Mouse (Mus musculus) CD8-positive naive resting alpha-beta T cell, adult 2 months (primary cell): ENCODE measurements around the gene Tex12.

Experiments used
- DNase-seq, 2 experiments: peaks; one replicate each; pipeline ENCODE4 v3.0.0; 2022; ENCODE audit warnings: low read depth in 2 of 2, low spot score in 2 of 2

The Tex12 gene

GRCm38 (mm10) chr9:50561145-50561917 is at the start of gene Tex12:
Gene Tex12 (minus strand): TSS chr9:50561325.
- DNase-seq = no peak

DNA sequence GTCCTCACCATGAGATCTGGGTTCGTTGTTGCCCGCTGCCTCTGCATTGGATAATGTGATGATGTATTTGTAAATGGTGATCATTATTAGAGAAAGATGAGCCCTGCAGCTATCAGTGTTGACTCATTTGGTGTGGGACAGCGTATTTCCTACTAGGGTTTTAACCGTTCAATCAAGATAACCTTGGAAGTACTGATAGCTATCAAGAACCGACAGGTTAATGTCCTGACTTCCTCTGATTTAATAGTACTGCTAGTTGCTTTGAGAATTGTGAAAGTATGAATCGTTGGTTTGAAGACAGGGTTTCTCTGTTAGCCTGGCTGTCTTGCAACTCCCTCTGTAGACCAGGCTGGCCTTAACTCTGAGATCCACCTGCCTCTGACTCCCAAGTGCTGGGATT is 43.2 kb upstream of the Tex12 start:
- DNase-seq = no peak

GRCm38 (mm10) chr9:50603998-50604324 is 42.8 kb upstream of the Tex12 start:
- DNase-seq = no peak

- peak; percentile 90 for DNase-seq
These were observed 42.3 kb upstream of the Tex12 start, which contains the start of the genes Sdhd and Timm8b for GRCm38 (mm10) chr9:50603189-50603997. Gene Sdhd (minus strand): TSS chr9:50603812. Gene Timm8b (plus strand): TSS chr9:50603910.

- no peak for DNase-seq
These were observed 41.1 kb upstream of the Tex12 start for GRCm38 (mm10) chr9:50602055-50602845.

DNA sequence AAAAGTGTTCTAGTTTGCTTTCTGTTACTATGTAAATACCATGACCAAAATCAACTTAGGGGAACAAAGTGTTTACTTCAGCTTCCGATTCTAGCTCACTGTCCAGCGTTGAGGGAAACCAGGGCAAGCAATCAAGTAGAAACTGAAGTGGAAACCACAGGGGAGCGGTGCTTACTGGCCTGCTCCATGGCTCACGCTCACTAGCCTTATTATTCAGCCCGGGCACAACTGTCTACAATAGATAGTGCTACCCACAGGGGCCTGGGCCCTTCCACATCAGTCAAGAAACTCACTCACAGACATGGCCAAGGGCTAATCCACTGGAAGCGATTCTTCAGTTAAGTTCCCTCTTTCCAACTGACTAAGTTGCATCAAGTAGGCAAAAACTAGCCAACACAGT is 40.4 kb upstream of the Tex12 start:
- no peak for DNase-seq

GRCm38 (mm10) chr9:50596973-50597372 is 35.8 kb upstream of the Tex12 start:
- no peak for DNase-seq

- DNase-seq = no peak
These were observed 33.8 kb upstream of the Tex12 start for GRCm38 (mm10) chr9:50594794-50595417.

- DNase-seq = peak; percentile 39 to 53
These were observed 32.4 kb upstream of the Tex12 start for GRCm38 (mm10) chr9:50593544-50593943.

DNA sequence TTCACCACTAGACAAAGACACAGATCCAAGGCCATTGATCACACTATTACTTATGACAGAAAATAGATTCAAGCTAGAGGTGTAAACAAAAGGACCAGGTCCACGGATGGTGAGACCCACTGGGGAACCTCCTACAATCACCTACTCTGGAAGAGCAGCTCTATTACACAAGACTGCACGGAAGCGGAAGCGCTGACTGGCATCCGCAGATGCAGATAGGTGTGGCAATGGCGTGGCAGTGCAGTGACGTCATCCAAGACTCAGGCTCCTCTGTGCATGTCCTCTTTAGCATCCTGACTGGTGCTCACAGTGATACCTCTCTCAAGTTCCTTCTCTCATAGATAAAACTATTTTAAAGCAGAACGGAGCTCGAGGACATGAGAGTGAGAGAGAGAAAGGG is 31.8 kb upstream of the Tex12 start:
- DNase-seq = no peak

- DNase-seq = no peak
These were observed 29.9 kb upstream of the Tex12 start for GRCm38 (mm10) chr9:50590856-50591518.

- DNase-seq = no peak
These were observed 25.8 kb upstream of the Tex12 start for GRCm38 (mm10) chr9:50586955-50587354.

DNA sequence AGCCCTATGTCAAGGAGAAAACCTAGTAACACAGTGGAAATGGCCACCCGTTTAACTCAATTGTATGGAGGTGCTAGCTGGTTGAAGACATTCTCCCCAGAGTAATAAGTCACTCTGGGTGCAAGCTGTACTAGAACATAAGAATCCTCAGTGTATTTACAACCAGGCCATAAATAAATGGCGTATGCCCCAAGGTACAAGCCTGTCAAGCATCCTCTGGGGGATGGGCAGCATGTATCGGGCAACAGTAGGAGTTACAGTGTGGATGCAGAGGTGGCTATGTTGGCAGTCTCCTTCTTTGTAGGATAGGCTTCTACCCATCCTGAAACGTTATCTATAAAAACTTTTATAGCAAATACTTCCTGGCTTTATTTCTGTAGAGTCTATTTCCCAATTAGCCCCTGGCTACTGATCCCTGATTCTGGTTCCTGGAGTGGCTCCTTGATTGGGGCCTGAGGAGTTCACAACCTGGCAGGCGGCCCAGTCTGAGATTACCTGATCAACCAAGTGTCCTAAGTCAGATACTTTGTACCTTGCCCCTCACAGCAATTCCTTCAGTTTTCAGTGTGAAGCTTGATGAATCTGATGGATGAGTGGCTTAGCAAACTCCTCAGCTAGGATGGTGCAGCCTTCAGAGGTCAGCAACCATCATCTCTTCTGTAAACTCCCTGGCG is 24.2 kb upstream of the Tex12 start:
- DNase-seq = no peak

DNA sequence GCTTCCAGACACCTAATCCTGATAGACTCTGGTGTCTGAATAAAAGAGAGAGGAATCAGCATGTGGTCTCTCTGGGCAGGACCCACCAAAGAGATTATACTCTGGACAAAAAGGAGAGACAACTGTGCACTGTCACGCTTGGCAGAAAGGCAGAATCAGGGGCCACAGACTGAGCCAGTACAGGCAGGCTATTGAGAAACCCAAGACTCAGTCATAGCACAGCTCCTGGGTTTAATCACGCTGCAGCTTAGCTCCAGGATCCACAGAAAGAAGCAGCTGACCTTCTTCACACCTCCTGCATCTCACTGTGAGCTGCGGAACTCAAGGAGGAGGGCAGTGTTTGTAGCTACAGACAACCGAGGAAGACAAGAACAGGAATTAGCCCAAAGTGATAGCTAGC is 19.2 kb upstream of the Tex12 start:
- no peak for DNase-seq

DNA sequence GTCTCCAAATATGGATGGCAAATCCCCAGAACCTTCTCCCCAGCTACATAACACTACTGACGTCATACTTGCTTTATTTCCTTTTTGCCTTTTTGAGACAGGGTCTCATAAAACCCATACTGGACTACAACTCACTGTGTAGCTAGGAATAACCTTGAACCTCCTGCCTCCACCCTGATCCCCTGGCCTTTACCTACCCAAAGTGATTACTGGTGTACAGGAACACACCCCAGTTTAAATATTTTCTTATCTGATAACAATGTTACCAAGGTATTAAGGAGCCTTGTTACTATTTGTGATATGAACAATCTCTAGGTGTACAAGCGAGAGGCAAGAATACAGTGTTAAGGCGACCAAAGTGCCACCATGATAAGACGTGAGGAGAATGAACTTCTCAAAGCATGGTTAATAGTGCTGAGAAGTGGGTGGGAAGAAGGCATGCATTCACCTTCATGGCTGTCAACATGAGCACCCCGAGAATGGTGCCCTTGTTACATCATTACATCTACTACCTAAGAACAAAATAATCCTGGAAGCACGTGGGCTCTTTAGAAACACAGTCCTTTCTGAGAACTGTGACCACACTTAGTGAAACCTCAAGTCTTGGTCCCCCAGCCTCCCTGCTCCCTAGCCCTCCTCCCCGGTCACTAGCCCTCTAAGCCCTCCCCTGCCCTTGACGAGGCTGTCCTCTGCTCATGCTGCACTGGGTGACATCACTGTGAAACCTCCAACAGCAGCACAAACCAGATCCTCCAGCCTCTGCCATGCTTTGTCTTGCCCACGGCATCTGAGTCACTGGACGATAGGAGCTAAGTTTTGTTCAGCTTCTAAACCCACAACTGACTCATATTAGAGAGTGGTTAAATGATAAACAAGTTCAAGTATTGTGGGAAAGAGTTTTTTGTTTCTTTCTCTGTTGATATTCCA is 8.7 kb upstream of the Tex12 start:
- DNase-seq = no peak

DNA sequence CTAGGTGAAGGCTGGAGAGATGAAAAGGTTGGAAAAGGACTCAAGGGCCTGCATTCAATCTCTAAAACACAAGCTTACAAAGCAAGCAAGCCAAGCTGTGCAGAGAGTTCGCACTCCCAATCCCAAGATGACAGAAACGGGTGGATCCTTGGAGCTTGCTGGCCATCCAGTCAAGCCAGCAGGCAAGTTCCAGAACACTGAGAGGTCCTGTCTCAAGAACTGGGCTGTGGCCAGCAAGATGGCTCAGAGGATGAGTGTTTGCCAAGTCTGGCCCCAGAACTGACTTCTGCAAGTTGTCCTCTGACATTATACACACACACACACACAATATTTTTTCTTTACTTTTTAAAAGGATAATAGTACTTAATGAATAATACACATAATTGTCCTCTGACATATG is 6.8 kb upstream of the Tex12 start:
- DNase-seq = no peak

- DNase-seq = no peak
These were observed 6.2 kb upstream of the Tex12 start for GRCm38 (mm10) chr9:50567372-50567771.

DNA sequence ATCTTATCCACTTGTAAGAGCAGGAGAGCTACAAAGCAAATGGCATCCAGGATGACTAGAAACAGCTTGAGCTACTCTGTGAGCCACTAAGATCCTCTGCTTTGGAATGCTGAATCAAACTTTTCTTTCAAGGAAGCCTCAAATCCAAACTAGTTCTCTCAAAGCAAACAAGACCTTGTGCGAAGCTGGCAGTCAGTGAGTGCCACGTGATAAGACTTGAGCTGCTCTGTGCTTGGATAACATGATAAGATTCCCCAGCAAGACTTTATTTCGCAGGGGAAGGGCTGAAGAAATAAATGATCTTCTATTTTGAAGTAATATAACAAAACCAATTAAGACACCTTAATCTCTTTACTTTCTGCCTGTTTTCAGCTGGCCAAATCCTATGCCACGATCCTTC is 4.8 kb upstream of the Tex12 start:
- DNase-seq = no peak

DNA sequence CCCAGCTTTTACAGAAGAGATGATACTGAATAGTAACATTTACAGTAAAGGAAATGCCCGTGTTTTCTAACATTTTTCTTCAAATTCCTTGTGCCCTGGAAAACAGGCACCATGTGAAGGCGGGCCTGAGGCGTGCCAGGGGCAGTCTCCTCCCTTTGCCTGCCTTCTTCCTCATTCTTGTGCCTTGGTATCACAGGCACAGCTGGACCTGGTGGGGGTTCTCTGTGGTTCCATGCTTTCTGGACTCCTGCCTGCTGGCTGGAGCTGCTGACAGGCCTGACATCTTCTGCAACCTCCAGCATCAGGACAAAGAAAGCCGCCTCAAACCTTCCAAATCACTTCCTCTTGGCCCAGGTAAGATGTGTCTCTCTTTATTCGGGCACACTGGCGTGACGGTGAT is 4.0 kb upstream of the Tex12 start:
- no peak for DNase-seq
